Mouse (Mus musculus): ENCODE data around the gene Iqce.
A peak's percentile ranks its signal among the peaks of the same experiment; 100 is the strongest.

The Iqce gene

GRCm38 (mm10) chr5:140637989-140638388, 64.2 kb downstream of the Iqce start:
- DNase-seq: no peak

GRCm38 (mm10) chr5:140637058-140637410, 65.1 kb downstream of the Iqce start:
- DNase-seq: peak; percentile 37

GRCm38 (mm10) chr5:140636316-140637057, 65.7 kb downstream of the Iqce start:
- peak; percentile 61 for DNase-seq

- DNase-seq: no peak
These were observed 67.1 kb downstream of the Iqce start for GRCm38 (mm10) chr5:140634798-140635722.

GRCm38 (mm10) chr5:140633432-140633831, 68.7 kb downstream of the Iqce start:
- DNase-seq: no peak

- no peak for DNase-seq
These were observed 73.2 kb downstream of the Iqce start for GRCm38 (mm10) chr5:140628995-140629394.

GRCm38 (mm10) chr5:140627580-140627979, 74.6 kb downstream of the Iqce start:
- DNase-seq: no peak

GRCm38 (mm10) chr5:140624961-140625360, 77.2 kb downstream of the Iqce start:
- no peak for DNase-seq

- no peak for DNase-seq
These were observed 77.9 kb downstream of the Iqce start for GRCm38 (mm10) chr5:140624238-140624637.

- no peak for DNase-seq
These were observed 78.4 kb downstream of the Iqce start for GRCm38 (mm10) chr5:140623791-140624190.

- DNase-seq: no peak
These were observed 79.1 kb downstream of the Iqce start for GRCm38 (mm10) chr5:140622978-140623670.

GRCm38 (mm10) chr5:140621517-140621916, 80.7 kb downstream of the Iqce start:
- no peak for DNase-seq

GRCm38 (mm10) chr5:140621092-140621491, 81.1 kb downstream of the Iqce start:
- no peak for DNase-seq

- DNase-seq: no peak
These were observed 82.1 kb downstream of the Iqce start for GRCm38 (mm10) chr5:140619895-140620736.

- DNase-seq: peak; percentile 83
These were observed 82.9 kb downstream of the Iqce start for GRCm38 (mm10) chr5:140619151-140619771.

- DNase-seq: peak; percentile 41
These were observed 84.5 kb downstream of the Iqce start for GRCm38 (mm10) chr5:140617714-140618113.

- no peak for DNase-seq
These were observed 85.5 kb downstream of the Iqce start for GRCm38 (mm10) chr5:140616691-140617090.

GRCm38 (mm10) chr5:140616110-140616503, 86.1 kb downstream of the Iqce start:
- no peak for DNase-seq

GRCm38 (mm10) chr5:140615321-140616109, 86.7 kb downstream of the Iqce start:
- DNase-seq: no peak

- no peak for DNase-seq
These were observed 87.3 kb downstream of the Iqce start for GRCm38 (mm10) chr5:140614837-140615236.

- no peak for DNase-seq
These were observed 88.0 kb downstream of the Iqce start for GRCm38 (mm10) chr5:140614141-140614540.
